ENCODE assay signal across 22 mouse cellular contexts in genomic region chr1:178294051-178294450, GRCm38 (mm10).
"Had no signal": no experiment of that assay in that cellular context is flagged by ENCODE, and none has a peak within 500 bp of the region (broad histone marks: within the 10 kb centered on the region; RNA-seq: fewer than 3 reads in every experiment).

No protein-coding gene starts in this region.

- H3K4me3 ChIP-seq: liver, embryonic 15.5 days; lung, embryonic 15.5 days; megakaryocyte, embryonic 14.5 days; midbrain, embryonic 10.5 days; midbrain, embryonic 12.5 days; myocyte; neural tube, embryonic 13.5 days; neural tube, embryonic 15.5 days; stomach, embryonic 15.5 days had no signal

- H3K9me3 ChIP-seq: liver, embryonic 15.5 days; lung, embryonic 15.5 days; midbrain, embryonic 10.5 days; midbrain, embryonic 12.5 days; neural tube, embryonic 13.5 days; neural tube, embryonic 15.5 days; stomach, embryonic 15.5 days had no signal

- H3K4me1 ChIP-seq: liver, embryonic 15.5 days; lung, embryonic 15.5 days; megakaryocyte, embryonic 14.5 days; midbrain, embryonic 10.5 days; midbrain, embryonic 12.5 days; neural tube, embryonic 13.5 days; neural tube, embryonic 15.5 days; stomach, embryonic 15.5 days had no signal

- H3K27me3 ChIP-seq: liver, embryonic 15.5 days; lung, embryonic 15.5 days; megakaryocyte, embryonic 14.5 days; midbrain, embryonic 12.5 days; neural tube, embryonic 13.5 days; neural tube, embryonic 15.5 days; stomach, embryonic 15.5 days had no signal

- H3K36me3 ChIP-seq: liver, embryonic 15.5 days; lung, embryonic 15.5 days; midbrain, embryonic 10.5 days; midbrain, embryonic 12.5 days; neural tube, embryonic 13.5 days; neural tube, embryonic 15.5 days; stomach, embryonic 15.5 days had no signal

- H3K27ac ChIP-seq: liver, embryonic 15.5 days; lung, embryonic 15.5 days; macrophage; midbrain, embryonic 10.5 days; midbrain, embryonic 12.5 days; neural tube, embryonic 13.5 days; neural tube, embryonic 15.5 days; stomach, embryonic 15.5 days; stomach, postnatal 0 days had no signal

- DNase-seq: liver, postnatal 0 days; lung, adult 2 months; lung, postnatal 14 days; lung, postnatal 36 days; midbrain, embryonic 14.5 days; right cerebral cortex, postnatal 14 days; thymus, adult 18-20 months; thymus, postnatal 25 days; thymus, postnatal 4 days had no signal

- ATAC-seq: liver, postnatal 0 days; lung, postnatal 0 days; midbrain, embryonic 16.5 days had no signal

- H3K9ac ChIP-seq: liver, embryonic 15.5 days; liver, postnatal 0 days; lung, embryonic 15.5 days; midbrain, embryonic 12.5 days; neural tube, embryonic 13.5 days; neural tube, embryonic 15.5 days; stomach, embryonic 15.5 days had no signal

- H3K4me2 ChIP-seq: liver, embryonic 15.5 days; lung, embryonic 15.5 days; midbrain, embryonic 12.5 days; neural tube, embryonic 13.5 days; neural tube, embryonic 15.5 days; stomach, embryonic 15.5 days had no signal
